Mouse (Mus musculus) CD4-positive, CD25-positive, alpha-beta regulatory T cell, adult 4 months (primary cell): ENCODE measurements around the gene Ankar. TPM values are rescaled to one million over a fixed set of nuclear protein-coding genes. Genes with fewer than 3 reads are reported as not detected.

Experiments
- ATAC-seq: one replicate; pipeline ENCODE4 v1.8.0; 2017
- polyA plus RNA-seq, 2 experiments: library from polyadenylated mRNA; unstranded; fragments of 100-300 nt; shearing (Covaris generic); gene quantifications; one replicate each; pipeline ENCODE4 v1.2.1; 2017

The Ankar gene
- not detected for polyA plus RNA-seq

DNA sequence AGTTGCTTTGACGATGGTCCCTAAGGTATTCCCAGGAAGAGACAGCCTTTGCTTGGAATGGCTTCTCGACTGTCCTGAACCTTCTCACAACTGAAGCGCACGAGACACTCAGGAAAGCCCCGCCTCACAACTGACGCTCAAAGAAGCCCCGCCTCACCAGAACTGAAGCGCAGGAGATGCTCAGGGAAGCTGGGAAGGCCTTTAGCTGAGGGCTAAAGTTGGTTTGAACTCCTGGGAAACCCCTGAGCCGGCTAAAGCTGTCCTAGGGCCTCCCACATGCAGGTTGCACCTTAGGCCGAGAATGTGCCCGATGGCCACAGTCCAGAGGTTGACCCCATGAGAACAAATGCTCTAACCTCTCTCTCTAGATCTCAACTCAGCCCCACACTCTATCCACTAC is at the start of gene Ankar:
TSS of gene Ankar (minus strand) at position 101 of the 400 bp plus-strand sequence.
- no peak for ATAC-seq

DNA sequence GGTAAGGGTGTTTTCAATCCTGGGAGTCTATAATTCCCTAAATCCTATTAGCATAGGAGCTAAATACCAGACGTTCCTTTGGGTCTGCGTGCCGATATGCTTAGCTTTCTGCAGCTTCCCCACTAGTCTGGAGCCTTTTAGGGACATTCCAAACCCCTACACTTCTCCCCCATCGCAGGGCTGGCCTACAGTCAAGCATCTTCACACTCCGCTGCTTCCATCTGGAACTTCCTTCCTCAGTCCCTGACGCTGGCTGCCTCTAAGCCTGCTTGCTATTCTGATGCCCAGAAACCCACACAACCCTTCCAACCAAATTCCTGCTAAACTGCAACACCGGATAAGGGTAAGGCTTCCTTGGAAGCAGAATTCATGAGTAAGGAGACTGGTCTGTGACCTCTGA is 46.0 kb upstream of the Ankar start:
- no peak for ATAC-seq

DNA sequence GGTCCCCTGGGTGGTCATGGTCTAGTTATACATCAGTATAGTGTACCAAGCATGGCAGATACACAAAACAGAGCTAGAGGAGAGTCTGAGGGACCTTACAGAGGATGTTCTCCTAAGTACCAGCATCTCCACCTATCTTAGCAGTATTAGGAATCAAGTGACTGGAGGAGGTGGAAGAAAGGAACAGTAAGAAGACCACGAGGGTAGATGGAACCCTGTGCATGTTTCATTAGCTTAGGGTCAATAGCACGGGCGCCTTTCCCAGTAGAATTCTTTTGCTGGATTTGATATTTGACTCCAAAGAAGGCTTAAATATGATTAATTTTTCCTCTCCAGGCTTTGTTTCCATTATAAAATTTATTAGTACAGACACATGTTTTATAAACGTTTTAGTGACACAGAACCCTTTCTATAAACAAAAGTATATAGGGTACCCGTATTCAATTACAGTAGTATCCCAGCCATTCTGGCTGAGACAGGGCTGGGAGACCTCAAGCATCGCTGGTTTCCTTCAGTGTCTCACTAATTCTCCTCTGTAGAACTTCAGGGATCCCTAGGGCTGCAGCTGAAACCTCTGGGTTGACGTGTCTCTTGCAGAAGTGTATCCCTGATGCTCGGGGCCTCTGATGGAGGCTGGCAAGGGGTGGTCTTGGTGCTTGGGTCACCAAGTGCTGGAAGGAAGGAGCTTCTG is 44.6 kb upstream of the Ankar start:
- ATAC-seq, result no peak

DNA sequence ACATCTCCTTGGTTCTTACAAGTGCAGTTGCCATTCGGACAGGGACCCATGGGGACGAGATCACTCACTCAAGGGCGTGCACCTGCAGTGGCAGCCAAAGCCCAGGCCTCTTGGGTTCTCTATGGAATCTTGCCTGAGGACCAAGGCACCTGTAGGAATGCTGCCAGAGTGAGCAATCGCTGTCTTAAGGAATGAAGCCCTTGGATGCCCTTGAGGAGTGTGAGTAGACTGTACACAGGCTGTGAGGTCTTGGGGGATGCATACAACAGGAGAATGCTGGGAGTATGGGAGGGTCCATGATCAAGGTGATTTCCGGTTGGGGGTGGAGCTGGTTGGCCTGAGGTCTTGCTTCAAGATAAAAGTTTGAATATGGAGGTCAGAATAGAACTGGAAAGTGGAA is 41.0 kb upstream of the Ankar start:
- ATAC-seq, result no peak

DNA sequence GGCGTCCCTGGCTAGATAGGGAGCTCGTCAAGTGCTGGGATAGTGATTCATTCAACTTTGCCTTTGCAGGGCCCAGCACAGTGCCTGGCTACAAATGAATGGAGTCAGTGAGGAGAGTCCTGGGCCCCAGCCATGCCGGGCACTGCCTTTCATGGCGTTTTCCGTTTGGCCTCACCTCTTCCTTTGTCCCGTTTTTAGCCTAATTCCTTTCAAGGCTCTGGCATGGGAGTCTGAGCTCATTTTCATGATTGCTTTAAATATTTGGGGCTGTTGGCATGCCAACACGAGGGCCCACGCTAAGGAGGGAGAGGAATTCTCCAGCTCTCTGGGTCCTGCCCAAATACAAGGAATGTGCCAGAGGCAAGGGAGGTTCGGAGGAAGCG is 39.3 kb upstream of the Ankar start:
- no peak for ATAC-seq

DNA sequence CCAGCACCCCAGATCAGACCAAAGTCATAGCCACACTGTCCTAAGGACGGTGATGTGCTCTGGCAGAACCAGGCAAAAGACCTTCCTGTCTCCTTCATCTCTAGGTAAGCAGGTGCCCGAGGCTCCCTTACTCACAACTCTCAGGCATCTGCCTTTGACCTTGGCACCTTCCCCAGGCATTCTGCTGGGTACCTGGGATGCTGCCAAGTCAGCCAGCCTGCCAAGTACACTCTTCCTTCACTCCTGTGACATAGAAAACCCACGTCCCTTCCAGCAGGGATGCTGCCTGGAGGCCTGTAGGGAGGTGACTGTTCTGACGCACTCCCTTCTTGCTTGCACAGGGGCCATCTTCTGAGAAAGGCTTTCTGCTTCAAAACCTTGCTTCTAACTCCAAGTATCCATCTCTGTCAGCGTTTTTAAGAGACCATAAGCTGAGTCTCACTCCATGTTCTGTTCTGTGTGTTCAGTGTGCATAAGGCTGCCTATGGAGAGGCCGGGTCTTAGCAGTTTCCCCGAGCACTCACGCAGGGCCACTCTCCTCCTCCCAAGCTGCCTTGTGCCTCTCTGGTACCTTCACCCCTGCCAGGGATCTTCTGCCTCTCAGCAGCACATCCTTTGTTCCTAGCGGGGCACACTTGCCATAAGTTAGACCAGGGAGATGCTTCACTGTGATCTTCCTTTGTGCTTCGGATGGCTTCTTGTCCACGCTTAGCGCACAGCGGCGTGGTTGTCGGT is 38.7 kb upstream of the Ankar start:
- ATAC-seq, result no peak

DNA sequence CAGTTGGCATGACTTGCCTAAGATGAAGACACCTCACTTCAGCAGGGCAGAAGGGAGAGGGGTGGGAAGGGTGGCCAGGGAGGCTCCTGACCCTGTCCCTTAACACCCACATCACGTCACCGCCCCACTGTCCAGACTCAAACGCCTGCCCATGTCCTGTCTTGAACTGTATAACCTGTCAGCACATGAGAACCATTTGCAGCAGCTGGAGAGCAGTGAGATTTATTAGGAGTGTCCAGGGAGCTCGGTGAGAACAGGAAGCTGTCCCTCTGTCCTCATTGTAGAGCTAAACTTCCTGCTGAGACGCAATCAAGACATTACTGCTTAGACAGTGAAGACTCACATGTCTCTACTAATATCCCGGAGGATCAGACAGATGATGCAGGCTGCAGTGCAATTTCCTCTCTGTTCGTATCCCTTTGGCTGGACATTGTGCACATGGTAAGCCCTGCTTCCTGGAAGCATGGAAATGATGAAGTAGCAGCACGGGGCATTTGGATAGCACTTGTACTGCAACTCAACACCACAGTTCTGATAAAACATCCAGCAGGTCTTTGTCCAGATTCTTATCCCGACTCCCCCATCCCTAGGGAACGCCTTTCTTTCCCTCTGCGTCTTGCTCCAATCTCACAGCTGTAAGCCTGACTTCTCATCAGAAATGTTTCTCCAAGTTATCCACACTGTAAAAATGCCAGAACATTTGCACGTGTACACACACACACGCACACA is 36.2 kb upstream of the Ankar start:
- no peak for ATAC-seq

DNA sequence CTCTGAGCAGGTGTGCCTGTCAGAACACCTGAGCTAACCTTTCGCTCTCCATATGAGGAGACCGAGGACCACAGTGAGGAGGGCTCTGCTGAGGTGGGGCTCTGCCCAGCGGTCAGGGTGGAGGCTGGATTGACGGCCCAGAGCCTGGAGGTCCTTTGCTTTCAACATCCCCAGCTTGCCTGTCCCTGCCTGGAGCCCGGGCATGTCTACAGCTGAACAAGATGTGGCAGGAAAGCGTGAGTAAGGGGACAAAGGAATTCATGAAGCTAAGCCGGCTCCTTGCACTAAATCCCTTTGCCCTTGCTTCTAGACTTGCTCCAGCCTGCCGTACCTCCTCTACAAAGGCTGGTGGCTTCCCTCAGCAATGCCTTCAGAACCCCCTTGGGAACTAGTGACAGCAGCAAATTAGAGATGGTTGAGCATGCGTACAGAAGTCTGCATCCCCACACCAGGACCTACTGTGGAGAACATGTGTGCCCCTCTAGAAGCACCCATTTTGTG is 32.9 kb upstream of the Ankar start:
- no peak for ATAC-seq

DNA sequence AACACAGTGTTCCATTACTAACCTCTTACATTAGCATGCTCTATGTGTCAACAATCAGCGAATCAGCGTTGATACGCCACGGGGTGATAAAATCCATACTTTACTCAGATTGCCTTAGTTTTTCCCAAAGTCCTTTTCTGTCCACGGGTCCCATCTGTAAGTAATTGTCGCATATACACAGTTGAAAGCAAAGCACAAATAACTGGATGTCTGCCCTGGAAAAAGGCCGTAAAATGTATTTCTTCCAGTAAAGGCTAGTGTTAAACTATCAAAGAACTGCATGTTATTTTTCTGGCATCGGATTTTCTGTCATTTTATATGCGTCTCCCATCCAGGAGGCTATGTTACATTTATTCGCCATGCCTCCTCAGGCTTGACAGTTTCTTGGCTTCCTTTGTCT is 29.7 kb upstream of the Ankar start:
- no peak for ATAC-seq

DNA sequence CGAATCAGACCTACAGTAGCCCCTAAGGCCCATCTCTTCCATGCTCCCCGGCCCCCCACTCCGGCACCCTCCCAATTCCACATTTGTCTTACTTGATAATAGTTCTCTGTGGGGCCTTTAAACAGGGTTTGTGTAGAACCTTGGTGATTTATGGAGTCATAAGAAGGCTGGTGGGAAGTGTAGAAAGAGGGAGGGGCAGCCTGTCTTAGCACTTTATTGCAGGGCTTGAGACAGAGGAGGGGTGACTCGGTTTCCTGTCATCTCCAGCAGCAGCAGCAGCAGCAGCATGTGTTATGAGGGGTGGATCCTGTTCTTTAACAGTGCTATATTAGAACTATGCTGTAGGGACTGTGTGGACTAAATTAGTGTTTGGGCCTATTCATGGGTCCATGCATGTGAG is 28.4 kb upstream of the Ankar start:
- ATAC-seq, result no peak

DNA sequence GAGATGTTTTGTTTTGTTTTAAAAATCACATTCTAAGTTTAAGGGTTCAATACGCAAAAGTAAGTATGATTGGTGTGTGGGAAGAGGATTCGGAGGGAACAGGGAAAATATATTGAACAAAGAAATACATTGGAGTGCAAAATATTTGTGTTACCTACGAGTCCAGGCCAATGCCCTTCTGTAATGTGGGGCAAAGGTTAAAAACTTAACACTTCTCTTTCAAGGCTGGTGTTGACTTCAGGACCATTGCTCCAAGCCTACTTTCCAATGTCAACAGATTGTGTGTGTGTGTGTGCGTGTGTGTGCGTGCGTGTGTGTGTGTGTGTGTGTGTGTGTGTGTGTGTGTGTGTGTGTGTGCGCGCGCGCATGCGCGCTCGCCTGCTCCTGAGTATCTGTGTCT is 25.6 kb upstream of the Ankar start:
- no peak for ATAC-seq

DNA sequence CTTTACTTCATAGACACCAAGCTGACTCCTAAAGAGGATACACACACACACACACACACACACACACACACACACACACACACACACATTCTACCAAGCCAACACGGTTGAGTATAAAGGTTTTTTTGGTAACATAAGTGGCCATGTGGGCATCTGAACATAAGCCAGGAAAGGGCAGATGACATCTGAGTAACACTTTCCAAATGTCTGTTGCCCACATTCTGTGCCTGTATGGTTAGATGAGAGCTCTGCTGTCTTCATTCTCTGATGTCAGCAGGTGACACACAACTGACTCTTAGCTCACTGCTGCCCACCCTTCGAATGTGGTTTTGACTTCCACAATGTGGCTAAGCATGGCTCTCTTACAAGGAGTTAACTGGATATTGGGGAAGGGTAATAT is 24.0 kb upstream of the Ankar start:
- ATAC-seq, result no peak

DNA sequence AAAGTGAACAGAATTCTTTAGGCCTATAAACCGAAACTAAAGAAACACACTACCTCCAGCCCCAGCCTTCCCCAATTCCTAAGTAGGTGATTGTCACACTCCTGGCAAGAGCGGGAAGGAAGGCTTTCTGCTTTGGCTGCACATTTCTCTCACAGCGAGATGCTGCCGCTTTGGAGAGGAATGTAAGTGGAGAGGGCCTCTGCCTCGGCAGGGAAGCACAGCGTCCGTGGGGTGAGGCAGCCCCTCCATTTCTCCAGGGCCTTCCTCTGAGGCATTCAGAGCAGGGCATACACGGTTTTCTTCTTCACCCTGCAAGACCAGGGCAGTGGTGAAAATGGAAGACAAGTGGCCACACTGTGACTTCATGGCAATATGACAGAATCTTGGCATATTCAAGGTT is 22.3 kb upstream of the Ankar start:
- ATAC-seq, result no peak

DNA sequence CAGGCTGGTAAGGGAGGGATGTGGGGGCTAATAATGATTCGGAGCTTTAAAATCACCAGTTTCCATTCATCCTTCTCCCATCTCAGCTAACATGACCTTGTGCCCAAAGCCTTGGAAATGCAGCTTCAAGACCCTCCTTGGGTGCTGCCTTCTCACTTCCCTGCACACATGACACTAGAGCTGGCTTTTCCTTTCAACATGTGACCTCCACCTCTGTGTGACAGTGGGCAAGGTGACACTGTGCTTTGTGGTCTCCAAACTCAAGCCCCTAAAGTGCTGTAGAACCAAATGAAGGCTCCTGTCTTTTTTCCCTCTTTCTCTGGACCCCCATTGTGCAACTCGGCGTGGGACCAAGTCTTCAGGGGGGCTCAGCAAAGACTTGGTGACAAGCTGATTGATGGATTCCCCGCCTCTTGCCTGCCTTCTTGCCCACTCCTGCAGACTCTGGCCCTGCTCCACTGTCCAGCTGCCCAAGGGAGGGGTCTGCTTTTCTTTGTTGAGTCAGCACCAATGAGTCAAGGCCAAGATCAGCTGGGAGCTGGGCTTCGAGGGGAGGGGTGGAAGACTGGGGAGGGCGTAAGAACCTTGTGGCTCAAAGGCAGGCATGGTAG is 19.8 kb upstream of the Ankar start:
- ATAC-seq, result no peak

DNA sequence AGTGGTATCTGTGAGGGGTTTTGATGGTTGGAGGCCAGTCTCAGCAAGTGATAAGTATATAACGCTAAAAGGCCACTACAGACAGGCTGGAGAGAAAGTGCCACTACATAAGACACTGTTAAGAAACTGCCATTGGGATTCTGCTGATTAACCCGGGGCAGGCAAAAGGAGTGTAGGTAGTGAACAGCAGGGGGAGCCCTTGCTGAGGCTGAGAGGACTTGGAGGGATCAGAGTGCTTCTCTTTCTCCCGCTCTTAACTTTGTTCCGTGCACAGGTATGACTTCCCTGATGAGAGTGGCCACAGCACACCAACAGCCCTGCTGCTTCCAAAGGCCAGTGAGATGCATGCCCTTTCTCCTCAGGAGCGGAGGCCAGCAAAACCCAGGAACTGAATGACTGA is 18.5 kb upstream of the Ankar start:
- peak; percentile 71 for ATAC-seq

DNA sequence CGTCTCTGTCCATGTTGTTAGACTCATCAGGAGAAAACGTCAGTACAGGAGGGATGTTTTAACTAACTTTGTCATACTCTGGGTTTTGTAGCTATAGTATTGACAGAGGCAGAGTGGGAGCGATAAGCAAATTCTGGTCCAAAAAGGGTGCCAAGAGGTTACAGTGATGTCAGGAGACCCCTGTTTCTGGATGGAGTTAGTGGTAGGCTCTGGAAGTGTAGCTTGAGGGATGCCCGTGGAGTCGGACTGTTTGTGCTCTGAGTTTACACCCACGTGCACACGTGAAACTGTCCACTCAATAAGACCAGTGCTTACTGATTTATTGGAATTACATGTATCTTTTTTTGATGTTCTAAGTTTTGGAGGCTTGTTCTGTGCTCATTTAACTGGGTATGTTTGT is 17.2 kb upstream of the Ankar start:
- ATAC-seq, result no peak

DNA sequence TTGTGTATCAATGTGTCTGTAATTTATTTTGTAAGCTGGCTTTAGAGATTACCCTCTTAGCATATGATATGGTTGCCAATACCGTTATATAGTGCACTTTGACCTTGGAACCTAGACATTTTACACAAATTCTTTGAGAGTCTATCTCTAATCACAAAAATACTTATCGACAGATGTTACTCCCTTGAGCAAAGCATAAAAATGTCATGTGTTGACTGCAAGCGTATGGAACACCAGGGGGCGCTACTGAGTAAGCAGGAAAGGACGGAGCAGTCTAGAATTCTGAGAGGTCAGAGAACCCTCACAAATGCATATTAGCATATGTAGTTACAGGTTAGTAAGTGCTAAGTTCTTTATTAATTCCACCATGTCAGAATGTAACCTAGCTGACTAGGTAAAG is 16.5 kb upstream of the Ankar start:
- peak; percentile 68 for ATAC-seq

DNA sequence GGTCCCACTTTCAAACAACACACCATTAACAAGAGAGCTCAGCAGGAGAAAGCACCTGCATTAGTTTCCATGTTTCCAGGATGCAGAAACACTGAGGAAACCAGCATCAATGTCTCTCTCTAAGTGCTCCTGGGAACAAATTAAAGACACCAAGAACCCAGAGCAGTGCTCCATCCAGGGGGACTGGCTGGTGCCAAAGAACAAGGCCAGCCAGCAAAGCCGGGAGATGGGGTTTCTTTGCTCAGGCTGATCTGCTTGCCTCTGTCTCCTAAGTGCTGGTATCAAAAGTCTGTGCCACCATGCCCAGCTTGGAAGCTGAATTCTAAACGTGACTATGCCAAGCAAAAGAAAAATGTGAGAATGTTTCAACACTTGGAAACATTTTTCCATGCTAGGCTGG is 16.0 kb upstream of the Ankar start:
- no peak for ATAC-seq

DNA sequence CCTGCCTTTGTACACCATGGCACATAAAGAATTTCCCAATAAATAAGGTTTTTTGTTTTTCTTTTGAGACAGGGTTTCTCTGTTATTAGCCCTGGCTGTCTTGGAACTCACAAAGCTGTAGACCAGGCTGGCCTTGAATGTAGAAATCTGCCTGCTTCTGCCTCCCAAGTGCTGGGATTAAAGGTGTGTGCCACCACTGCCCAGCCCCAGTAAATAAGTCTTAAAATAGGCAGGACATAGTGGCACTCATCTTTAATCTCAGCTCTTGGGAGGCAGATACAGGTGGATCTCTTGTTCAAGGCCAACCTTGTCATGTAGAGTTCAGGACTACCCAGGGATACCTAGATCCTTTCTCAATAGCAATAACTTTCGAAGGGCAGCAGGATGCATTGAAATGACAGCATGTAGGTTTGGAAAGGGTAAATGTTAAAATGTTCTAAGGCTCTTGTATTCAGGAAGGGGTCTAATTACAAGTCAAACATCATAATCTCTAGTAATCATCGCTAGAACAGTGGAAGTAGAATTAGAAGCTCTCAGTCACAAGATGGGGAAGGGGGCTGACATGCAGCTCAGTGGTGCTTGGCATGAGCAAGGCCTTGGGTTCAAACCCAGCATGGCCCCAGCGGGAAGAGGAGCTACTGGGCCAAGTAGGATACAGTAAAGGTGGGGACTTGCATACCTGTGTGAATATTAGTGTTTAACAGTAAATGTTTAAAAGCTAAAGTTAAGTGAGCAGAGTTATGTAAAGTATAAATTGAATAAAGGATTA is 15.4 kb upstream of the Ankar start:
- ATAC-seq, result no peak

DNA sequence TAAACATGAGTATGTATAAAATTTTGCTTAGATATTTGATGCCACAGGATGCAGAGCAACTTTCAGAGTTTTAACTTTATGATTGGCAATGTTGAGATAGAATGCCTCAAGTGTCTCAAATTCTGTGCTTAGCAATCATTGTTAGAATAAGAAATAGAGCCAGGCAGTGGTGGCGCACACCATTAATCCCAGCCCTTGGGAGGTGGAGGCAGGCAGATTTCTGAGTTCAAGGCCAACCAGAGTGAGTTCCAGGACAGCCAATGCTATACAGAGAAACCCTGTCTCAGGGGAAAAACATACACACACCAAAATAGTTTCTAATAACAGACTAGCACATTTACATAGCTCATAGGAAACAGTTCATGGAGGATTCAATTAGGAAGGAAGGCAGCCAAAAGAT is 14.7 kb upstream of the Ankar start:
- no peak for ATAC-seq

DNA sequence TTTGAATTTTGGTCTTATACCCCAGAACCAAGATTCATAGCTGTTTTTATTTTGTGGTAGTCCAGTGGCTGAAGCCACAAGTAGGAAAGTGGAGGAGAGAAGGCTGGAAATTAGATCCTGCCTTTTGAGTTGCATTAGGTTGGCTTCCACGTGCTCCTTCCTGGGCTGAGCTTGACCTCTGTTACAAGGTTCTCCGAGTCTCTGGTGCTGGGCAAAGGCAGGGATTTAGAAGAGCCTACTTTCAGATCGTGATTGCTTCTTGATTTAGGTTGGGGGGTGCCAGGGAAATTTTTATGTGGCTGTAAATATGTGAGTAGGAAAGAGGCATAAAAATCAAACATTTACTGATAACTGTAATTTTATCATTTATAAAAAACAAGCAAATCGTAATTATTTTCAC is 14.2 kb upstream of the Ankar start:
- ATAC-seq, result no peak

DNA sequence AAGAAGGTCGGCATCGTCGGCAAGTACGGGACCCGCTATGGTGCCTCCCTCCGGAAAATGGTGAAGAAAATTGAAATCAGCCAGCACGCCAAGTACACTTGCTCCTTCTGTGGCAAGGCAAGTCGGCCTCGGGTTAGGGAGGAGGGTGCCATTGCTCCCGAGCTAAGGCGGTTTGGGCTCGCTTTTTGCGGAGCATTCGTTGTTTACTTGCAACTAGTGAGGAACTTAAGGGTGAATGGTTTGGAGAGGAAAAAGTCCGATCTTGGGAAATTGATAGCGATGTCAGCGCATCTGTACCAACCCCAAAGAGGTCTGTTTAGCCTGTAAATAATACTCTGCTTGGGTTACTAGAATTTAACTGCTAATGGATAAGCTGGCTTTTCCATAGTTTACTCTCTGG is 11.3 kb upstream of the Ankar start:
- ATAC-seq, result no peak
